Mouse (Mus musculus): Measurements from ENCODE around the gene Ptpro. TPM values are rescaled to one million over a fixed set of nuclear protein-coding genes. Genes with fewer than 3 reads are reported as not detected.

The Ptpro gene
- polyA plus RNA-seq, 1 experiment = 6.6 TPM

GRCm38 (mm10) chr6:137506563-137506962, 254.4 kb downstream of the Ptpro start:
- H3K4me1 ChIP-seq (ENCODE audit: control insufficient read depth, insufficient read depth, low read length) = no peaks in the 10 kb centered on the region
- no peak overlapping the region for H3K27ac ChIP-seq (ENCODE audit: insufficient read depth, low read length)
- H3K4me3 ChIP-seq (replicated peaks; ENCODE audit: insufficient read depth, low read depth, low read length) = no peak overlapping the region
- no peaks in the 10 kb centered on the region for H3K27me3 ChIP-seq (ENCODE audit: control insufficient read depth, insufficient read depth, low read length)
- TF ChIP-seq POLR2A (IDR thresholded peaks at IDR 0.05; ENCODE audit: borderline replicate concordance, insufficient read depth, low read length) = no peak
- no peak for TF ChIP-seq CTCF (IDR thresholded peaks at IDR 0.05; ENCODE audit: borderline replicate concordance, insufficient read depth, low read depth, low read length)
- WGBS = 93% methylated on average over 7 of the region's 7 CpGs
- no peak for DNase-seq

GRCm38 (mm10) chr6:137508936-137509335, 256.8 kb downstream of the Ptpro start:
- no peak for DNase-seq
- WGBS = 93% methylated on average over 19 of the region's 19 CpGs
- no peak overlapping the region for H3K4me3 ChIP-seq (replicated peaks; ENCODE audit: insufficient read depth, low read depth, low read length)

GRCm38 (mm10) chr6:137509341-137510045, 257.4 kb downstream of the Ptpro start:
- 77% methylated on average over 14 of the region's 14 CpGs for WGBS
- Histone ChIP-seq H3K27ac (ENCODE audit: insufficient read depth, low read length) (no peak overlapping the region), H3K4me3 (replicated peaks; ENCODE audit: insufficient read depth, low read depth, low read length) (no peak overlapping the region), H3K4me1 (ENCODE audit: control insufficient read depth, insufficient read depth, low read length) (no peaks in the 10 kb centered on the region), H3K27me3 (ENCODE audit: control insufficient read depth, insufficient read depth, low read length) (no peaks in the 10 kb centered on the region)
- no peak for TF ChIP-seq CTCF (IDR thresholded peaks at IDR 0.05; ENCODE audit: borderline replicate concordance, insufficient read depth, low read depth, low read length)
- no peak for TF ChIP-seq POLR2A (IDR thresholded peaks at IDR 0.05; ENCODE audit: borderline replicate concordance, insufficient read depth, low read length)
- no peak for DNase-seq

More at GRCm38 (mm10) chr6:137508936-137509335, 256.8 kb downstream of the Ptpro start:
- no peaks in the 10 kb centered on the region for H3K27me3 ChIP-seq (ENCODE audit: control insufficient read depth, insufficient read depth, low read length)
- TF ChIP-seq CTCF (IDR thresholded peaks at IDR 0.05; ENCODE audit: borderline replicate concordance, insufficient read depth, low read depth, low read length) (no peak), POLR2A (IDR thresholded peaks at IDR 0.05; ENCODE audit: borderline replicate concordance, insufficient read depth, low read length) (no peak)
- H3K27ac ChIP-seq (ENCODE audit: insufficient read depth, low read length) = no peak overlapping the region
- H3K4me1 ChIP-seq (ENCODE audit: control insufficient read depth, insufficient read depth, low read length) = no peaks in the 10 kb centered on the region

- 78% methylated on average over 5 of the region's 5 CpGs for WGBS
- Histone ChIP-seq H3K4me3 (replicated peaks; ENCODE audit: insufficient read depth, low read depth, low read length) (no peak overlapping the region), H3K27ac (ENCODE audit: insufficient read depth, low read length) (no peak overlapping the region), H3K4me1 (ENCODE audit: control insufficient read depth, insufficient read depth, low read length) (no peaks in the 10 kb centered on the region), H3K27me3 (ENCODE audit: control insufficient read depth, insufficient read depth, low read length) (no peaks in the 10 kb centered on the region)
- DNase-seq = no peak
- TF ChIP-seq CTCF (IDR thresholded peaks at IDR 0.05; ENCODE audit: borderline replicate concordance, insufficient read depth, low read depth, low read length) = no peak
- TF ChIP-seq POLR2A (IDR thresholded peaks at IDR 0.05; ENCODE audit: borderline replicate concordance, insufficient read depth, low read length) = no peak
Measured at GRCm38 (mm10) chr6:137512753-137513152, 260.6 kb downstream of the Ptpro start.

Other genes with a start within 250 kb of the Ptpro start
- 7.0 and 9.2 TPM in 2 replicates for gene Rerg, start 81.8 kb upstream of the Ptpro start, polyA plus RNA-seq (2012; rRNA removed)

Data from cerebellum, adult 2 months (tissue).